Mouse (Mus musculus) hindbrain, embryonic 13.5 days (tissue): Measurements from ENCODE around the gene Galk2. TPM values are rescaled to one million over a fixed set of nuclear protein-coding genes. Genes with fewer than 3 reads are reported as not detected.

Experiments used
- ATAC-seq: fragments of 200-750 bp; cut with Nextera tagmentation; 2 replicates; pipeline ENCODE4 v1.8.0; 2017; ENCODE audit warnings: moderate TSS enrichment; ENCODE audit not compliant: low FRiP score
- H3K27ac ChIP-seq: fragments of 300-500 bp; sonication (generic); 2 replicates; pipeline ENCODE4 v1.5.1; 2015; ENCODE audit warnings: inconsistent platforms, mild to moderate bottlenecking, moderate library complexity
- H3K27me3 ChIP-seq: fragments of 300-500 bp; sonication (generic); 2 replicates; pipeline ENCODE4 v1.6.1; 2015; ENCODE audit warnings: mild to moderate bottlenecking, inconsistent platforms
- H3K36me3 ChIP-seq: fragments of 300-500 bp; sonication (generic); 2 replicates; pipeline ENCODE4 v1.6.1; 2015; ENCODE audit warnings: mild to moderate bottlenecking, inconsistent platforms
- H3K4me1 ChIP-seq: fragments of 300-500 bp; sonication (generic); replicated peaks from 2 replicates; pipeline ENCODE4 v1.6.1; 2015; ENCODE audit warnings: inconsistent platforms
- H3K4me2 ChIP-seq: fragments of 300-500 bp; sonication (generic); 2 replicates; pipeline ENCODE4 v1.6.1; 2015; ENCODE audit warnings: inconsistent platforms, mild to moderate bottlenecking, moderate library complexity
- H3K4me3 ChIP-seq: fragments of 300-500 bp; sonication (generic); 2 replicates; pipeline ENCODE4 v1.5.1; 2015; ENCODE audit warnings: mild to moderate bottlenecking, inconsistent platforms
- H3K9ac ChIP-seq: fragments of 300-500 bp; sonication (generic); 2 replicates; pipeline ENCODE4 v1.6.1; 2015; ENCODE audit warnings: mild to moderate bottlenecking, inconsistent platforms
- H3K9me3 ChIP-seq: fragments of 300-500 bp; sonication (generic); 2 replicates; pipeline ENCODE4 v1.6.1; 2016; ENCODE audit warnings: inconsistent platforms
- WGBS: fragments of 180-500 bp; shearing (Covaris S2); methylation state at CpG from one replicate; pipeline ENCODE4 v1.1.7; 2015; 5-methylcytosine and 5-hydroxymethylcytosine counted together
- polyA plus RNA-seq: library from polyadenylated mRNA; unstranded; fragments of >200 nt; fragmentation: Nextera tagmentation; extraction: Ambion mirVana; gene quantifications from 2 replicates; pipeline ENCODE4 v1.2.1, GENCODE M21; 2015

Gene Galk2
- polyA plus RNA-seq = 31.6 and 33.7 TPM in 2 replicates

GRCm38 (mm10) chr2:125858521-125859280 lies at the start of gene Galk2, which contains the start of gene Cops2:
TSS of gene Galk2 (plus strand) at chr2:125859109.
TSS of gene Cops2 (minus strand) at chr2:125859139.
- ATAC-seq = peak; percentile 99
- Histone ChIP-seq H3K9ac (peak within 1 kb of the TSS; percentile 100), H3K4me2 (peak within 1 kb of the TSS; percentile 62), H3K9me3 (no peaks in the 10 kb centered on the region), H3K4me3 (peak within 1 kb of the TSS; percentile 98), H3K27me3 (no peaks in the 10 kb centered on the region), H3K27ac (peak within 1 kb of the TSS; percentile 93), H3K4me1 (peaks cover 20% of the 10 kb centered on the region), H3K36me3 (no peaks in the 10 kb centered on the region)
- WGBS = under 1% methylated on average over 39 of the region's 54 CpGs

GRCm38 (mm10) chr2:125809551-125809950 lies 49.4 kb upstream of the Galk2 start:
- WGBS = 77% methylated on average over 7 of the region's 7 CpGs
- H3K4me1 ChIP-seq = no peaks in the 10 kb centered on the region
- H3K9ac ChIP-seq = no peak overlapping the region
- no peaks in the 10 kb centered on the region for H3K36me3 ChIP-seq
- H3K4me3 ChIP-seq = no peak overlapping the region
- H3K4me2 ChIP-seq = no peak overlapping the region
- H3K27ac ChIP-seq = no peak overlapping the region
- H3K27me3 ChIP-seq = no peaks in the 10 kb centered on the region
- no peak for ATAC-seq
- peaks cover 7% of the 10 kb centered on the region; the same call in 1 of the 2 replicates for H3K9me3 ChIP-seq

- Histone ChIP-seq H3K9ac (no peak overlapping the region), H3K4me1 (no peaks in the 10 kb centered on the region), H3K27me3 (no peaks in the 10 kb centered on the region), H3K4me2 (no peak overlapping the region), H3K9me3 (peaks cover 5% of the 10 kb centered on the region; the same call in 1 of the 2 replicates), H3K4me3 (no peak overlapping the region), H3K36me3 (no peaks in the 10 kb centered on the region), H3K27ac (no peak overlapping the region)
- 93% methylated on average over 2 of the region's 2 CpGs for WGBS
- ATAC-seq = no peak
Measured at GRCm38 (mm10) chr2:125811332-125811731, 47.6 kb upstream of the Galk2 start.

- H3K4me2 ChIP-seq = no peak overlapping the region
- no peaks in the 10 kb centered on the region for H3K4me1 ChIP-seq
- H3K27me3 ChIP-seq = no peaks in the 10 kb centered on the region
- H3K4me3 ChIP-seq = no peak overlapping the region
- no peak overlapping the region for H3K27ac ChIP-seq
- no peak overlapping the region for H3K9ac ChIP-seq
- ATAC-seq = no peak
- no peaks in the 10 kb centered on the region for H3K36me3 ChIP-seq
- H3K9me3 ChIP-seq = no peaks in the 10 kb centered on the region
- 86% methylated on average over 9 of the region's 9 CpGs for WGBS
Measured at GRCm38 (mm10) chr2:125813972-125814595, 44.8 kb upstream of the Galk2 start.

GRCm38 (mm10) chr2:125820397-125820796 lies 38.5 kb upstream of the Galk2 start:
- Histone ChIP-seq H3K4me3 (no peak overlapping the region), H3K27me3 (no peaks in the 10 kb centered on the region), H3K4me2 (no peak overlapping the region), H3K4me1 (no peaks in the 10 kb centered on the region), H3K9me3 (no peaks in the 10 kb centered on the region), H3K36me3 (no peaks in the 10 kb centered on the region), H3K27ac (no peak overlapping the region), H3K9ac (no peak overlapping the region)
- 92% methylated on average over 4 of the region's 4 CpGs for WGBS
- ATAC-seq = no peak

GRCm38 (mm10) chr2:125826201-125826600 lies 32.7 kb upstream of the Galk2 start:
- H3K9ac ChIP-seq = no peak overlapping the region
- H3K4me3 ChIP-seq = no peak overlapping the region
- peaks cover 13% of the 10 kb centered on the region for H3K36me3 ChIP-seq
- H3K27me3 ChIP-seq = no peaks in the 10 kb centered on the region
- ATAC-seq = no peak
- H3K27ac ChIP-seq = no peak overlapping the region
- WGBS = 49% methylated on average over 4 of the region's 4 CpGs
- H3K9me3 ChIP-seq = no peaks in the 10 kb centered on the region
- H3K4me1 ChIP-seq = no peaks in the 10 kb centered on the region
- H3K4me2 ChIP-seq = no peak overlapping the region

GRCm38 (mm10) chr2:125827898-125828297 lies 31.0 kb upstream of the Galk2 start:
- no peaks in the 10 kb centered on the region for H3K27me3 ChIP-seq
- no peak overlapping the region for H3K9ac ChIP-seq
- no peak overlapping the region for H3K27ac ChIP-seq
- ATAC-seq = no peak
- peaks cover 26% of the 10 kb centered on the region for H3K36me3 ChIP-seq
- WGBS = 93% methylated on average over 4 of the region's 4 CpGs
- H3K4me3 ChIP-seq = no peak overlapping the region
- no peaks in the 10 kb centered on the region for H3K9me3 ChIP-seq
- no peak overlapping the region for H3K4me2 ChIP-seq
- H3K4me1 ChIP-seq = no peaks in the 10 kb centered on the region

GRCm38 (mm10) chr2:125829924-125830323 lies 29.0 kb upstream of the Galk2 start:
- 96% methylated on average over 2 of the region's 2 CpGs for WGBS
- H3K4me3 ChIP-seq = no peak overlapping the region
- no peak overlapping the region for H3K9ac ChIP-seq
- H3K27ac ChIP-seq = no peak overlapping the region
- ATAC-seq = no peak
- peaks cover 44% of the 10 kb centered on the region for H3K36me3 ChIP-seq
- H3K4me2 ChIP-seq = no peak overlapping the region
- no peaks in the 10 kb centered on the region for H3K27me3 ChIP-seq
- no peaks in the 10 kb centered on the region for H3K4me1 ChIP-seq
- H3K9me3 ChIP-seq = no peaks in the 10 kb centered on the region

GRCm38 (mm10) chr2:125838091-125838490 lies 20.8 kb upstream of the Galk2 start:
- H3K9ac ChIP-seq = no peak overlapping the region
- no peaks in the 10 kb centered on the region for H3K4me1 ChIP-seq
- no peak for ATAC-seq
- no peaks in the 10 kb centered on the region for H3K27me3 ChIP-seq
- no peak overlapping the region for H3K4me2 ChIP-seq
- H3K9me3 ChIP-seq = no peaks in the 10 kb centered on the region
- 94% methylated on average over 7 of the region's 7 CpGs for WGBS
- H3K27ac ChIP-seq = no peak overlapping the region
- H3K36me3 ChIP-seq = peaks cover 69% of the 10 kb centered on the region
- no peak overlapping the region for H3K4me3 ChIP-seq

- peaks cover 68% of the 10 kb centered on the region for H3K36me3 ChIP-seq
- H3K4me2 ChIP-seq = no peak overlapping the region
- no peak overlapping the region for H3K4me3 ChIP-seq
- H3K27ac ChIP-seq = no peak overlapping the region
- H3K27me3 ChIP-seq = no peaks in the 10 kb centered on the region
- H3K9me3 ChIP-seq = no peaks in the 10 kb centered on the region
- ATAC-seq = no peak
- no peak overlapping the region for H3K9ac ChIP-seq
- no peaks in the 10 kb centered on the region for H3K4me1 ChIP-seq
- WGBS = 58% methylated on average over 2 of the region's 2 CpGs
Measured at GRCm38 (mm10) chr2:125838708-125839284, 20.1 kb upstream of the Galk2 start.

- Histone ChIP-seq H3K27me3 (no peaks in the 10 kb centered on the region), H3K9ac (no peak overlapping the region), H3K4me3 (no peak overlapping the region), H3K4me2 (no peak overlapping the region), H3K27ac (no peak overlapping the region), H3K36me3 (peaks cover 19% of the 10 kb centered on the region), H3K9me3 (no peaks in the 10 kb centered on the region), H3K4me1 (peaks cover 3% of the 10 kb centered on the region)
- no peak for ATAC-seq
- 87% methylated on average over 2 of the region's 2 CpGs for WGBS
Measured at GRCm38 (mm10) chr2:125851237-125851636, 7.7 kb upstream of the Galk2 start.

- peak overlapping the region; percentile 62 for H3K4me2 ChIP-seq
- peak overlapping the region; percentile 100 for H3K9ac ChIP-seq
- peak overlapping the region; percentile 98 for H3K4me3 ChIP-seq
- H3K27ac ChIP-seq = no peak overlapping the region
- H3K27me3 ChIP-seq = no peaks in the 10 kb centered on the region
- 52% methylated on average over 3 of the region's 3 CpGs for WGBS
- H3K36me3 ChIP-seq = no peaks in the 10 kb centered on the region
- no peaks in the 10 kb centered on the region for H3K9me3 ChIP-seq
- no peak for ATAC-seq
- peaks cover 20% of the 10 kb centered on the region for H3K4me1 ChIP-seq
Measured at GRCm38 (mm10) chr2:125857707-125858106, 1.2 kb upstream of the Galk2 start.
